Mouse (Mus musculus) left cerebral cortex, postnatal 10 days (tissue): ENCODE results near the gene Socs5. TPM values are rescaled to one million over a fixed set of nuclear protein-coding genes. Genes with fewer than 3 reads are reported as not detected.
A peak's percentile ranks its signal among the peaks of the same experiment; 100 is the strongest.

ENCODE experiments used
- DNase-seq, 2 experiments: peaks; one replicate each; pipeline ENCODE4 v3.0.0; 2021 to 2022; ENCODE audit warnings: low spot score in 2 of 2, mixed read lengths in 1 of 2; ENCODE audit errors: extremely low spot score in 1 of 2
- intact Hi-C: fragments of 180-260 bp; cut with DNase I; formaldehyde crosslinking; loops from one replicate; pipeline ENCODE4 v1.15.1; 2025
- total RNA-seq, 2 experiments: library from RNA; stranded (reverse); gene quantifications; 2 replicates each; pipeline ENCODE4 v1.2.3; 2021

Socs5 gene
- total RNA-seq, 2 experiments from 2014 or later: 59.2 to 59.8 TPM

GRCm38 (mm10) chr17:87152984-87153383 is 45.5 kb downstream of the Socs5 start:
- DNase-seq: no peak
- intact Hi-C loops: no loop called here

- intact Hi-C loops: no loop called here
Observed at GRCm38 (mm10) chr17:87155664-87156063, 48.2 kb downstream of the Socs5 start.

GRCm38 (mm10) chr17:87157739-87158138 is 50.3 kb downstream of the Socs5 start:
- DNase-seq: peak in 1 of 2 experiments; percentile 49
- intact Hi-C loops: no loop called here

More at GRCm38 (mm10) chr17:87155664-87156063, 48.2 kb downstream of the Socs5 start:
- no peak for DNase-seq

- intact Hi-C loops: no loop called here
- no peak for DNase-seq
Observed at GRCm38 (mm10) chr17:87158597-87158996, 51.1 kb downstream of the Socs5 start.

GRCm38 (mm10) chr17:87160270-87160669 is 52.8 kb downstream of the Socs5 start:
- DNase-seq: no peak
- intact Hi-C loops: no loop called here

- intact Hi-C loops: no loop called here
- DNase-seq: no peak
Observed at GRCm38 (mm10) chr17:87164312-87164922, 56.9 kb downstream of the Socs5 start.

- intact Hi-C loops: no loop called here
- DNase-seq: no peak
Observed at GRCm38 (mm10) chr17:87167407-87167806, 59.9 kb downstream of the Socs5 start.

GRCm38 (mm10) chr17:87169076-87169475 is 61.6 kb downstream of the Socs5 start:
- intact Hi-C loops: no loop called here
- peak in 1 of 2 experiments; percentile 44 for DNase-seq

- intact Hi-C loops: no loop called here
- DNase-seq: no peak
Observed at GRCm38 (mm10) chr17:87170364-87170763, 62.9 kb downstream of the Socs5 start.

GRCm38 (mm10) chr17:87172031-87172430 is 64.6 kb downstream of the Socs5 start:
- intact Hi-C loops: no loop called here
- no peak for DNase-seq

- intact Hi-C loops: no loop called here
Observed at GRCm38 (mm10) chr17:87173966-87174365, 66.5 kb downstream of the Socs5 start.

GRCm38 (mm10) chr17:87174651-87175331 is 67.3 kb downstream of the Socs5 start:
- intact Hi-C loops: no loop called here
- DNase-seq: no peak

More at GRCm38 (mm10) chr17:87173966-87174365, 66.5 kb downstream of the Socs5 start:
- DNase-seq: no peak

GRCm38 (mm10) chr17:87176066-87177012 is 68.9 kb downstream of the Socs5 start:
- intact Hi-C loops: no loop called here
- no peak for DNase-seq

GRCm38 (mm10) chr17:87178596-87179590 is 71.4 kb downstream of the Socs5 start:
- peak in 1 of 2 experiments; percentile 7 for DNase-seq
- intact Hi-C loops: no loop called here

GRCm38 (mm10) chr17:87179939-87180550 is 72.6 kb downstream of the Socs5 start:
- DNase-seq: no peak
- intact Hi-C loops: no loop called here

- intact Hi-C loops: no loop called here
- no peak for DNase-seq
Observed at GRCm38 (mm10) chr17:87181683-87182346, 74.3 kb downstream of the Socs5 start.

GRCm38 (mm10) chr17:87185461-87186066 is 78.1 kb downstream of the Socs5 start:
- intact Hi-C loops: no loop called here
- no peak for DNase-seq
